ENCODE assay signal across 2 mouse cellular contexts in genomic region chr3:88502031-88502571, GRCm38 (mm10).
TF ChIP-seq lines count a peak whose summit lies in the region.

No protein-coding gene starts in this region.

TF ChIP-seq in CH12.LX, 34 proteins besides CTCF, POLR2A, EP300 and RAD21:
- TF ChIP-seq HCFC1 (IDR thresholded peaks at IDR 0.05; ENCODE audit: low read depth, low read length) (no peak), JUND (conservative IDR thresholded peaks at IDR 0.05; ENCODE audit: low read depth, low read length) (no peak), MXI1 (IDR thresholded peaks at IDR 0.05; ENCODE audit: low read depth, low read length) (0 out of 2 replicates have a peak, but pooled peaks have one; percentile 14)

TF ChIP-seq in MEL, 35 proteins besides CTCF, POLR2A, EP300 and RAD21:
- TF ChIP-seq HCFC1 (IDR thresholded peaks at IDR 0.05; ENCODE audit: low read depth, low read length) (no peak), MXI1 (IDR thresholded peaks at IDR 0.05; ENCODE audit: low read depth, low read length) (peak; percentile 23; the same call in 1 of the 2 replicates)
